Mouse (Mus musculus) heart, adult 8-10 months (tissue): Measurements from ENCODE around the gene Smtnl1. TPM values are rescaled to one million over a fixed set of nuclear protein-coding genes. Genes with fewer than 3 reads are reported as not detected.
"Not testable (repeated sequence)": the region's sequence is repeated elsewhere in the genome, so short reads cannot be mapped to it uniquely, and the experiment has no call there.

Experiments
- DNase-seq: peaks from one replicate; pipeline ENCODE4 v3.0.0; 2022; ENCODE audit warnings: low spot score
- total RNA-seq, 4 experiments: library from RNA; stranded (reverse); gene quantifications; 2 replicates each; pipeline ENCODE4 v1.2.4; 2022

The Smtnl1 gene
- total RNA-seq, 4 experiments from 2014 or later: 0.14 to 0.16 TPM; not detected in 2

DNA sequence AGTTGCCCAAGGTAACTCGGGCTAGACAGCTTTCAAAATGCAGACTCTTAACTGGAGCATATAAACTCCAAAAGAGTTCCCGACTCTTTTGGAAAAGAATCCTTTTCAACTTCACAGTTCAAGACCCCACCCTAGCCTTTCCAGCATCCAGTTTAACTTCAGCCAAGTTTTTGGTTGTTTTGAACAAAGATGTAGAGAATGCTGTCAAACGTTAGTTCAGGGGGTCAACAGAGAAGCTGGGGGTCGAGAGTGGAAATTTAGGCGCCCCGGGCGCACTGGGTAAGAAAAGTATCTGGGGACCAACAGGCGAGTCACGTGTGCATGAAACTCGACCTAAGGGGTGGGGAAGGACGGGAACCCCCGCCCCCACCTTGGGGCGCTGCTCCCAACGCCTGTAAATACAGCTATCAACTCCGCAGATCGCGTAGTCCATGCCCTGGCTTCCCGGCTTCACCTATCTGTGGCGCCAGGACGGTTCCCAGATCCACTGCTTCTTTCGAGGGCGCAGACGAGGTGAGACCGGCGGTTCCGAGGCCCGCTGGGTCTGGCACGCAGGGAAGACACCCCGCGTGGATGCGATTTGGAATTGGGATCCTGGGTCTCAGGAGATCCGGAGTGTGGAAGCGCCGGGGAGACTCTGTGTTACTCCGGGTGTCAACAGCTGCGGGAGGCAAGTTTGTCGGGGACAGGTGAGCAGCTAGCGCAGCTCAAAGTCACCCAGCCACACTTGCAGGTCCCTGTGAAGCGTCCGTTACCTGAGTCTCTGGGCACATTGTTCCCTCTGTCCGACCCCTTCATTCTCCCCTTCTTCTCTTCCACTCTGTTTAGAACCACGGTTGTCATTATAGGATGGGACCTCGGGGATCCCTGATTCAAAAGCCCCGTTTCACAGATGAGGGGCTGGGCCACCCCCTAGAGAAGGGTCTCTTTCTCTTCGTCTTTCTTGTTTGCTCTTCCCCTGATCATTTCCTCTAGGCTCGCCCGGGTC, 16.8 kb upstream of the Smtnl1 start:
- no peak for DNase-seq

DNA sequence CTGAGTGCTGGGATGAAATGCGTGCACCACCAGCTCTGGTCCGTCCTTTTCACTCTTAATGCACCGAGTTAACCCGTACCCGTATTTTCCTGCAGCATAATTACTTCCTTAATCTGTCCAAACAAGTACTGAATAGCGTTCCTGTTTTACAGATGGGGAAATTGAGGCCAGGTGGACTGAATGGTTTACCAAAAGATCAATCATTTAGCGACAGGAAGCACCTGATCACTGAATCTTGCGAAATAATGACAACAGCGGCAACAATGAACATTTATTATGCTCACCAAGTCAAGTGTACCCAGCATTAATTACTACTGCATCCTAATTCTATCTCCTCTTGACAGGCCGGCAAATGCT, 16.1 kb upstream of the Smtnl1 start, which contains the start of gene Slc43a1:
TSS of gene Slc43a1 (plus strand) at position 258 of the 357 bp plus-strand sequence.
- no peak for DNase-seq

DNA sequence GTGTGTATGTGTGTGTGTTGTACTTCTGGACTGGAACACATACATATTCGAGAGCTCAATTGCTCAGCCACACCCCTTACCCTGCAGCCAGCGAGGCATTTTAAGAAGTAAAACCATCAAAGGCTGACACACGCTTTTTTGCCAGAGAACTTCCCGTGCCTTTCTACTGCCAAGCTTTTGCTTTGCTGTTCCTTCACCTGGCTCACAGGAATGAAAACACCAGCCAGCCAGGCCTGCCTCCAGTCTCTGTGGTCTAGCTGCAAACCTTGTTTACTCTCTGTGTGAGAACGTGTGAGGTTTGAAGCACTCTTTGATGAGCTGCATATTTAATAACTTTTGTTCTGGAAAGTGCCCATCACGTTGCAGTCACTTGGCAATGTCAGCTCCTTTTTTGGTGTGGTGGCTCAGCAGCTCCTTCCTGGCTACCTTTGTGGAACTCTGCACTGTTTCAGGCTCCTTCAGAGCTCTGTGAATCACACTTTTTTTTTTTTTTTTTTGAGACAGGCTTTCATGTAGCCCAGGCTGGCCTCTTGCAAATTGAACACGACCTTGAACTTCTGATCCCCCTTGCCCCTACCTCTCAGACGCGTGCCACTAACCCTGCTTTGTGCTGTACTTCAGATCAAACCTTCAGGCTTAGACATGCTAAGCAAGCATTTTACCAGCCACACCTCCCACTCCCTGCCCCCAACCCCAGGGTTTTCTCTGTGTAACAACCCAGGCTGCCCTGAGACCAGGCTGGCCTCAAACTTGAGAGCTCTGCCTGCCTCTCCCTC, 15.6 kb upstream of the Smtnl1 start:
- DNase-seq: no peak

DNA sequence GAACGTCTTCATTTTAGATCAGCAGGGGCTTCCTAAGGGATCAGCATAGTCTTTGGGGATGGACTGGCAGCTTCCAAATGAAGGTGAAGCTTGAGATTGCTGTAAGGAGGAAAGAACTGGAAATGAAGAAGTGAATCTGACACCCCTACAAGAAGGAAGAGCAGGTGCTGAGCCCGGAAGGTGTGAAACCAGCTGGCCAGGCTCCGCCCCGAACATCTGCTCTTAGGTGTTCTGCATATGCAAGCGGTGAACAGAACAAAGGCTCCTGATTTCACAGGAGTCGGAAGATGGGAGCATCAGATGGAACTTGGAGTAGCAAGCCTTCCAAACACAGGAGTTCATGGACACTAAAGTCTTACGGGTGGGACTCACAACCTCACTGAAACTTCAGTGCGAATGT, 14.7 kb upstream of the Smtnl1 start:
- no peak for DNase-seq

DNA sequence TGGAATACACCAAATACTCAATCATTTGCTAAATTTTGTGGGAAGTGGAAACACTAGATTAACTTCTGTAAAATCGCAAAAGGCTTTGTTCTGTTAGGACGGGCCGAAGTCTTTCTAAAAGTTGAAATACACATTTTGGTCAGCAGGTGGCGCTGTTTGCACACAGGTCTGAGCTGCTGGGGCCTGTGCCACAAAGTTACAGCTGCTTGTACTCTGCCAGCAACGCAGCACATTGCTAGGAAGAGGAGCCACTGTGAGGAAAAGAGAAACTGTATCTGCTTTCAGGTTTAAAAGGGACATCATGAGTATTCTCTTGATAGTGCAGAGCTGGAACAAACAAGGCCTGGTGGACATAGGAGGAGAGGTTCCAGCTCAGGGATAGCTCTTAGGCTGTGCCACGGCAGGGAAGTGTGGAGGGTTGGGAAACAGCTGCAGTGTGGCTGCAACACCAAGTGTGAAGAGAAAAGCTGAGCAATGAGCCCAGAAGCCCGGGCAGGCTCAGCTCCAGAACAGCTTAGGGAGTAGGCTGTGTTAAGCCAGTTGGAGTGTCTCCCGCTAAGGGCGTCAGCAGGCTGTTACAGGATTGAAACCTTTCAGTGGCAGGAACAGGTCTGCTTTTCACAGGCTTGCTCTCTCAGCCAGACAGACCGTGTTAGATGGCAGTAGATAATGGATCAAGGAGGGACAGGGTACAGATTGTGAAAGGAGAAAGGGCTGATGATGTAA, 9.4 kb upstream of the Smtnl1 start:
- peak; percentile 92 for DNase-seq

DNA sequence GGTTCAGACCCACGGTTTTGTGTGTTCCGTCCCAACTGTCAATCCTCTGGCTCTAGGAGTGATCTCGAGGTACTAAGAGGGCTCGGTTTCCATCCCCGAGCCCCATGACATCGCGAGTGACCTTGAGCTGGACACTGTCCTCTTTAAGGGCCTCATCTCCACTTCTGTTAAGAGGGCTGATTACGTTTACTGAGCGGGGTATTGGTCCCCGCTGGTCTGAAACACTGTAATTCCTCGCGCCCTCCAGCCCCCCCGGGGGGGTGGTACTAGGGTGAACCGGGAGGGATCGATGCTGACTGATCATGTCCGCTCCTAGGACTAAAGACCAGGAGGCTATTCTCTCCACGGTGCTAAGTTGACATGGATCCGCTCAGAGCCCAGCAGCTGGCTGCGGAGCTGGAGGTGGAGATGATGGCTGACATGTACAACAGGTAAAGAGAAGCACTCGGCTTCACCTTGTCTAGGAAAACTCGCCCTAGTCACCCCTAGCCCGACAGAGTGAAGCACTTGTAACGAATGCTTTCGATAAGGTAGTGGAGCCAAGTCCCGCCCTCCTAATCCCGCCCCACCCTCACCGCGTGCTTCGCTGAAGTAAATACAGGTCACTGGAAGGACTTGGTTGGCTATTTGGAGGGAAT, 5.0 kb upstream of the Smtnl1 start:
- DNase-seq: no peak

DNA sequence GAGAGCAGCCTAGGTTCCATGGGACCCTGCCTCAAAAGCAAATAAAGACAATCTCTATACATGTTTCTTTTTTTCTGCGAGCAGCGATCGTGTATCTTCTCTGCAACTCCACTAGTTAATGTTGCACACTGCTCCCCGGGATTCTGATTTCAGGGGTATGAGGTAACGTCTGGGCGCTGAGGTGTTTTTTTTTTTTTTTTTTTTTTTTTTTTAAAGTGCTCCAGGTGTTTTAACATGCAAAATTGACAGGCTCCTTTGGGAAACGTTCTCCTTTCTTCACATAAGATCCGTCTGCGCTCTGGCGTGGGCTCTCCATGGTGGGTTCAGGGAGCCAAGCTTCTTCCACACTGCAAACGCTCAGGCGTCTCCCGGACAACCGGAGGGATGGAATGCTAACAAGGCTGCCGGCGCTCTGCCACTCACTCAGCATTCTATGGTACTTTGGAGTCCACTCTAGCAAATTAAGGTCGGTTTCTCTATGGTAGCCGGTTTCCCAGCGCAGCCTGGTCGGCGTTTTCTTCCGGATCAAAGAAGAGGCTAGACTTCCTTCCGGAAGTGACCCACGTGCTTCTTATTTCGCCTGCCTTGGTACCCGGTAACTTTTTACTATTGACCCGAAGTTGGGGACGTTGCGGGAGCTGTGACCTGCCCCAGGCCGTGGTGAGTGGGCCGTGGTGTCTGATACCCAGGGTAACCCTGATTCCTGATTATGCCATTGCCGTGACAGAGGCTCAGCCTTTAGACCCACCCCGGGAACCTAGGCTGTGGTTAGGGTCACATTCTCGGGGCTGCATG, 4.2 kb upstream of the Smtnl1 start, which contains the start of gene Timm10:
TSS of gene Timm10 (plus strand) at position 510 of the 795 bp plus-strand sequence.
- DNase-seq: peak; percentile 92

DNA sequence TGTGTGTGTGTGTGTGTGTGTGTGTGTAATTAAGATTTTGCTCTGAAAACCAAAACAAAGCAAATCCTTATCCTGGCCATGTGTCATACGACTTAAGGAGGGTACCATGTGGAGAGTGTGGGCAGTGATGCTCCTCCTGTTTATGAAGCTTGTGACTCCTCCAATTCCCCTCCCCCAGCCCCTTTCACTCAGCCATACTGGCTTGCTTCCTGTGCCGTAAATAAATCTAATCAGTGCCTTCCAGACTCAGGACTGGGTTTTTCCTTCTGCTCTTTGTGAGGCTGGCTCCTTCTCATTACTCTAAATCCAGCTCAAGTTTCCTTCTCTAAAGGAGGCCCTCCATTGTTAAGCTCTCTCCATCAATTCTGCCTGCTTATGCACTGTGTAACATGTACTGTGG, 785 bp upstream of the Smtnl1 start:
- DNase-seq: no peak

DNA sequence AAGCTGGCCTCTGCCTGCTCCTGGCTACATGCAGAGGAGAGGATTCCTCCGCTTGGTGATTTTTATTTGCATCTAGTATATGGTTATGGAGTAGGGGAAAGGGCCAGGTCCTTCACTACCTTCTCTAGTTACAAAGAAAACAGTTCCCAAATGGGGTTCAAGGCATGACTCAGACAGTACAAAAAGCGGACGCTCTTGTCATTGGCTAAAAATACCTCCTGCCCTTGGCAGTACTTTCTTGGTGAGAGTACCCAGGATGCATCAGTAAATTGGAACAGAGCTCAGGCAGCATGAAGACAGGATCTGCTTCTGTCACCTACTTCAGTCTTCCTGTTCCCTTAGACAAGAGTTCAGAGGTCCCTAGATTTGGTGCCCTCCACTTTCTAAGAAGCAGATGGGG, 2.6 kb downstream of the Smtnl1 start:
- peak; percentile 53 for DNase-seq

DNA sequence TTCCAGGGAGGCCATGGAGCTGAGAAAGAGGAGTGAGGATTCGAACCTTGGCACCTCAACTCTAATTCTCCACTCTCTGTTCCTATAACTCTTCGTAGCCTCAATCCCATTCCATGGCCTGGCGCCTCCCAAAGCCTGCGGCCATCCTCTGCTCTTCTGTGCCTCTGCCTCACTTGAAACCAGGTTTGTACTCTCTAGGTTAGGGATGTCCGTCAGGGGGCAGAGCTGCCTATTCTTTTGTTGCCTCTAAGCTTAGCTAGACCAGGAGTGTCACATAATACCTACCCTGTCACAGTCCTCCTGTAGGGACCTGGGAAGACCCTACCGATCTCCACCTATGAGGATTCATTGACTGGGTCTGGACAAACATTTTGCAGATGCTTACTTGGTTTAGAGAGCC, 9.8 kb downstream of the Smtnl1 start:
- no peak for DNase-seq

DNA sequence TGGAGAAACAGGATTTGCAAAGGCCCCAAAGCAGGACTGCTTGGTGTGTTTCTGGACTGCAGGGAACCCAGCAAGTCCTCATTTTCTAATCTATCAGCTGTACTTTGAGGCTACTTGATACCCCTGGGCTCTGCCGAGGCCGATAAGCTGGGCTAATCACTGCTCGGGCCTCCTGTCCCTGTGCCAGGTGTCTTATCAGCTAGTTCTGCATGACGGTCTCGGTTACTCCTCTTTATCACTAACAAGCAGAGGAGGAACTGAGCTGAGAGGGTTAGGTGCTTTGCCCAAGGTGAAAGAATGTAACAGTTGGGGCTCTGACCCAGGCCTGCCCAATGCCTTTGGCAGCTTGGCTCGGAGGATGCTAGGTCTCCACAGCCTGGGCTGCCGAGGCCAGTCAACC, 10.6 kb downstream of the Smtnl1 start:
- no peak for DNase-seq

DNA sequence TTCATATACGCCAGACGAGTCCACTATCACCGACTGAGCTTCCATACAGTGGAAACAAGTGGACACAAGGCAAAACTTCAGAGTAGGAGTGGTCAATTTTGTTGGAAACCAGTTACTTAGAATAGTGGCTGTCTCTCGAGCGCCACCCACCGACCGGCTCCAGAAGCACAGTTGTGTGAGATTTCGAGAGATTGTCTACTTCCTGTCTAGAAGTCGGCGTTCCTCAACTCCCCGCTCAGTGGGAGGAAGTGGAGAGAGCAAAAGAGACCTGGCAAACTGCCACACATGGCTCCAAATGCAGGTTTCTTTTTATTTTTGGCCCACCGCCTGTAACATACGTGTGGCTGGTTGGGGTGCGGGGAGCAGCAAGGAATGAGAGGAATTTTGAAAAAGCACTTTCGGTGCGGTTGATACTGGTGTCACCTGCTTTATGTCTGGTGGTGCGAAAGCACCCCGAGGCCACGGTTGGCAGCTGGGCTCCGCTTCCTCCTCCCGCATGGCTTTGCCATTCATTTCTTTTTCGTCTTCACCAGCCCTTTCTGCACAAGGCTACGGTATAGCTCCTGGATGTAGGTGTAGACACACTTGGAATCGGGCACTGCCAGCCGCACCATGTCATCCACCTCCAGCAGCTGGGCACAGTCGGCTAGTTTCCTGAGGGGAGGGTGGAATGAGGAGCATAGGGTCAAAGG, 11.4 kb downstream of the Smtnl1 start:
- peak; percentile 85 for DNase-seq

DNA sequence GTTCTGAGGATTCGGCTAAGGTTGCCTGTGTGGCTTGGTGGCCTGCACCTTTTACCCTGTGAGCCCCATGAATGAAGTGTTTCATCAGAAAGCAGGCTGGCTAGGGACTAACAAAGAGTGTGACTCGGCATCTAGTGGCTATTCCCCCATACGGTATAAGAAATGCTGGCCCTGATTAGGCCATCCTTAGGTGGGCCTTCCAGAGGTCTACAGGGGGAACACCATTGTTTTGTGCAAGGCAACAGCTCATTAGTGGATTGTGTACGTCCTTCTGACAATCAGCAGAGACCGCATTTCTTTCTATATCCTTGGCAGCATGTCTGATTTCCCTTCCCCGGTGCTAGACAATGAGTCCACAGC, 11.9 kb downstream of the Smtnl1 start:
- no peak for DNase-seq

DNA sequence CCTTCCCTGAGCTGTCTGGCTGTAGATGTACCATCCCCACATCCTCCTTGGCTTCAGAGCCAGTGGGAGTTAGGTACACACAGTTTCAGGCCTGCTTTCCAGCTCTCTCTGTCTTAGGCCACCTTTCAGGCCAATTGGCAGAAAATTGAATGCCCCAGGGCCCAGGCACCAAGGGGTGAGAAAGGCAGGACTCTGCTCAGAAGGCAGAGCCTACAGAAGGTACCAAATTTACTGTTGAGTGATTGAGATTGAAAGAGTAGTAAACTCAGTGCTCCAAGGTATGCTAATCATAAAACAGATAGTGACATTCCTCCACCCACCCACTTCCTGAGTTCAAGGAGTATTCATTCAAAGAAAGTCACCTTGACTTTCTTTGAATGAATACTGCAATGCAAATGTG, 13.1 kb downstream of the Smtnl1 start:
- no peak for DNase-seq

DNA sequence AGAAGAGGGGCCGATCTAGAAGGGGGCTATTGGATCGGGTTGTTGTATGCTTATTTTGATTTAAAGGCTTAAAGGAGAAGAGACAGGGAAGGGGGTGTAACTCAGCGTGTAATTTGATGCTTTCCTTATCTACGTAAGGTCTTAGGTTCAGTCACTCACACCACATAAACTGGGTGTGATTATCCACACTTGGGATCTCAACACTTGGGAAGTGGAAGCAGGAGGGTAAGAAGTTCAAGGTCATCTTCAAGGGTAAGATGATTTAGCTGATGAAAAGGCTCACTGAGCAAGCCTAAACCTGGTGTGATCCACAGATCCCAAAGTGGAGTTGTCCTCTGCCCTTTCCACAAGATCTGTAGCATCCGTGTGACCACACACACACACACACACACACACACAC, 15.9 kb downstream of the Smtnl1 start:
- no peak for DNase-seq

DNA sequence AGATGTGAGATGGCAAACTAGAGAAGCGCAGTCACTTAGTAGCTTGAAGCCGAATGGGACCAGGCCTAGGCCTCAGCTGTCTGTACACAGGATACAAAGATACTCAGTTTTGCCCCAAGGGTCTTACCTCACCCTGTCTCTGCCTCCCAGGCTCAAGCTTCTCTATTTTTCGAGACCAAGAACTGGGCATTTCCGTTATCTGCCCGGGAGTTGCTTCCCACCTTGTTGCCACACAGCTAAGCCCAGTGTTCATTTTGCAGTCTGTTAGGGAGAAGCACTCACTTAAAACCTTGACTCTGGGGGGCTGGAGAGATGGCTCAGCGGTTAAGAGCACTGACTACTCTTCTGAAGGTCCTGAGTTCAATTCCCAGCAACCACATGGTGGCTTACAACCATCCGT, 18.5 kb downstream of the Smtnl1 start:
- DNase-seq: no peak

DNA sequence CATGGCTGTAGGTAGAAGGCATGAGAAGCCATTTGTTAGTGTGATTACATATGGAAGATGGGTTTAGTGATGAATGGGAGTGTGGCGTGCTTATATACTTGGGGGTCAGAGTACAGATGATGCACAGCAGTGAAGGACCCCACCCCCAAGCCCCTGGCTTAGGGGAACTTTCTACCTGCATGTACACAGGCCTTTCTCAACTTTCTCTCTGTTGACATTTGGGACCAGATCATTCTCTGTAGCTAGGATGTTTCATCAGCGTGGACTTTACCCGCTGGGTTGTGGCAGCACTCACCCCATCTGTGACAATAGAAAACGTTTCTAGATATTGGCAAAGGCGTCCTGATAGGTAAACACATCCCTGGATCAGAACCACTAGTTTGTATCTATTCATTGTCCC, 21.2 kb downstream of the Smtnl1 start:
- DNase-seq: not testable (repeated sequence)

DNA sequence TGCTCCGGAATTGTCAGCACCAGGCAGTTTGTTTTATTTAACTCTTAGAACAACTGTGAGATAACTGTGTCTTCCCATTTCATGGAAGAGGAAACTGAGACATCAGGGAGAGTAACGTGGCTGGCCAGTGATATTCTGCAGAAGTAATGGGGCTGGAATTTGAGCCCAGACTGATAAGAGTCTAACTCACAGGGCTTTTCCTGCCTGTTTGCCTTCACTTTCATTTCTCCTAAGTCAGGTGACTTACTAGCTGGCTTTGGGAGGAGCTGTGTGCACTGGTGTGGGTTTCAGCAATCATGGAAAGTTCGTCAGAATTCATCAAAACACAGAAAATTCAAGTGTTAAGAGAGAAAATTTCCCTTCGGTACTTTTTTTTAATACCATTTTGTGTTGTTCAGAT, 22.1 kb downstream of the Smtnl1 start:
- no peak for DNase-seq

DNA sequence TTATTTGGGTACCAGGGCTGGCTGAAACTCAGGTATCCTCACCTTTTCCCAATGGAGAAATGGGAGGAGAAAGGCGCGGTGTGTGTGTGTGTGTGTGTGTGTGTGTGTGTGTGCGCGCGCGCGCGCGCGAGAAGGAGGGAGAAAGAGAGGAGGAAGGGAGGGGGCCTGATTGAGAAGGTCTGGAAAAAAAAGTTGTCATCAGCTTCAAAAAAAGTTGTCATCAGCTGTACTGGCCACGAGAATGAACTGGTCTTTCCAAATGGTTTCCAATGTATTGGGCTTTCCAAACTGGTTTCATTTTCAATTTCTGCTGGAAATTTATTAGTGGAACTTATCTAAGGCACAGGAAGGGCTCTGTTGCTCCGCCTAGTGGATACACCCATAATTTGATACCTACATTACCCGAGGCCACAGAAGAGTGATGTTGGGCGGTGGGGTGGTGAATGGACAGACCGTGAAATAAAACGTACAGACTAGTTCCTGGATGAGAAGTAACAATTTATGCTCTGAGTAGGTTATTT, 23.4 kb downstream of the Smtnl1 start:
- peak; percentile 89 for DNase-seq

DNA sequence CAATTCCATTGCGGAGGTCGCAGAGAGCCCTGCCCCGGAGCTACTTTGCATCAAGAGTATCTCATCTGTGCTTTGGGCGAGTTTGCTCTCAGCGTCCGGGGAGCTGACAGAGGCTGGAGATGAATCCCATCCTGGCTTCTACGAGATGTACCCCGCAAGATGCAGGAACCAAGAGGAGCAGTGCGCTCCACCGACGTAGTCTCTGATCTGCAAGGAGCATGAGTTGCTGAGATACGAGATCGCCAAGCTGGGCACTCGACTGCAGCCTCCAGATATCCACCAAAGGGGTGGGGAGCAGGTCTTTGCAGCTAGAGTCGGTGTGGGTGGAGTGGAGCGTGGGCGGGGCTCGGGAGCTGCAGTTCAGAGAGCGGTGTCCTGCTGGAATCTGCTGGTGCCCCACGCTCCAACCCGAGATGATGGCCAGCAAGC, 23.9 kb downstream of the Smtnl1 start, which contains the start of gene Ube2l6:
TSS of gene Ube2l6 (plus strand) at position 336 of the 429 bp plus-strand sequence.
- DNase-seq: peak; percentile 63
